Mouse (Mus musculus) right cerebral cortex, postnatal 14 days (tissue): ENCODE data around the gene Rapgef5.
A peak's percentile ranks its signal among the peaks of the same experiment; 100 is the strongest.

ENCODE experiments used
- DNase-seq: peaks from one replicate; pipeline ENCODE4 v3.0.0; 2022

Gene Rapgef5

GRCm38 (mm10) chr12:117725011-117725410, 208.7 kb downstream of the Rapgef5 start:
- no peak for DNase-seq

GRCm38 (mm10) chr12:117727481-117728177, 211.3 kb downstream of the Rapgef5 start:
- no peak for DNase-seq

- no peak for DNase-seq
Measured at GRCm38 (mm10) chr12:117728178-117728611, 211.9 kb downstream of the Rapgef5 start.

GRCm38 (mm10) chr12:117733611-117734010, 217.3 kb downstream of the Rapgef5 start:
- DNase-seq, result no peak

- DNase-seq, result no peak
Measured at GRCm38 (mm10) chr12:117736130-117736529, 219.9 kb downstream of the Rapgef5 start.

- DNase-seq, result no peak
Measured at GRCm38 (mm10) chr12:117736928-117737327, 220.6 kb downstream of the Rapgef5 start.

- DNase-seq, result no peak
Measured at GRCm38 (mm10) chr12:117737332-117738031, 221.2 kb downstream of the Rapgef5 start.

- DNase-seq, result no peak
Measured at GRCm38 (mm10) chr12:117742487-117742886, 226.2 kb downstream of the Rapgef5 start.

GRCm38 (mm10) chr12:117744580-117745483, 228.6 kb downstream of the Rapgef5 start:
- DNase-seq, result no peak

GRCm38 (mm10) chr12:117746611-117747010, 230.3 kb downstream of the Rapgef5 start:
- DNase-seq, result no peak

- DNase-seq, result no peak
Measured at GRCm38 (mm10) chr12:117751045-117751444, 234.8 kb downstream of the Rapgef5 start.

- no peak for DNase-seq
Measured at GRCm38 (mm10) chr12:117751520-117752383, 235.5 kb downstream of the Rapgef5 start.

- no peak for DNase-seq
Measured at GRCm38 (mm10) chr12:117756010-117756409, 239.7 kb downstream of the Rapgef5 start.

GRCm38 (mm10) chr12:117760373-117760772, 244.1 kb downstream of the Rapgef5 start:
- no peak for DNase-seq

GRCm38 (mm10) chr12:117760846-117761245, 244.6 kb downstream of the Rapgef5 start:
- no peak for DNase-seq

- peak; percentile 48 for DNase-seq
Measured at GRCm38 (mm10) chr12:117761698-117762097, 245.4 kb downstream of the Rapgef5 start.

- no peak for DNase-seq
Measured at GRCm38 (mm10) chr12:117763247-117763646, 247.0 kb downstream of the Rapgef5 start.

- DNase-seq, result peak; percentile 74
Measured at GRCm38 (mm10) chr12:117764839-117765238, 248.6 kb downstream of the Rapgef5 start.

- DNase-seq, result peak; percentile 88
Measured at GRCm38 (mm10) chr12:117769113-117769512, 252.8 kb downstream of the Rapgef5 start.

- DNase-seq, result no peak
Measured at GRCm38 (mm10) chr12:117770211-117770610, 253.9 kb downstream of the Rapgef5 start.

- DNase-seq, result no peak
Measured at GRCm38 (mm10) chr12:117771156-117771555, 254.9 kb downstream of the Rapgef5 start.

GRCm38 (mm10) chr12:117772638-117773037, 256.4 kb downstream of the Rapgef5 start:
- DNase-seq, result peak; percentile 80
